Mouse (Mus musculus) heart, embryonic 16.5 days (tissue): ENCODE data around the gene Pbld2. TPM values are rescaled to one million over a fixed set of nuclear protein-coding genes. Genes with fewer than 3 reads are reported as not detected.

Experiments
- ATAC-seq: fragments of 200-750 bp; cut with Nextera tagmentation; replicated peaks from 2 replicates; pipeline ENCODE4 v1.8.0; 2017; ENCODE audit warnings: moderate number of reproducible peaks; ENCODE audit not compliant: insufficient read depth, low FRiP score; ENCODE audit errors: extremely low read depth
- H3K27ac ChIP-seq: fragments of 300-500 bp; sonication (generic); 2 replicates; pipeline ENCODE4 v1.5.1; 2014; ENCODE audit warnings: mild to moderate bottlenecking, low read length, control low read depth, moderate library complexity
- H3K27me3 ChIP-seq: fragments of 300-500 bp; sonication (generic); 2 replicates; pipeline ENCODE4 v1.6.1; 2014; ENCODE audit warnings: low read length, mixed read lengths; ENCODE audit not compliant: control insufficient read depth, insufficient read depth
- H3K36me3 ChIP-seq: fragments of 300-500 bp; sonication (generic); 2 replicates; pipeline ENCODE4 v1.6.1; 2014; ENCODE audit not compliant: control insufficient read depth, insufficient read depth
- H3K4me1 ChIP-seq: fragments of 300-500 bp; sonication (generic); 2 replicates; pipeline ENCODE4 v1.6.1; 2014; ENCODE audit warnings: low read length, mixed read lengths; ENCODE audit not compliant: control insufficient read depth, insufficient read depth
- H3K4me2 ChIP-seq: fragments of 300-500 bp; sonication (generic); 2 replicates; pipeline ENCODE4 v1.6.1; 2014; ENCODE audit warnings: low read depth, mild to moderate bottlenecking, control low read depth, low read length
- H3K4me3 ChIP-seq: fragments of 300-500 bp; sonication (generic); 2 replicates; pipeline ENCODE4 v1.5.1; 2014; ENCODE audit warnings: mild to moderate bottlenecking, control low read depth, low read length
- H3K9ac ChIP-seq: fragments of 300-500 bp; sonication (generic); 2 replicates; pipeline ENCODE4 v1.6.1; 2014; ENCODE audit warnings: low read length, control low read depth
- H3K9me3 ChIP-seq: fragments of 300-500 bp; sonication (generic); replicated peaks from 2 replicates; pipeline ENCODE4 v1.6.1; 2016; ENCODE audit warnings: low read length; ENCODE audit not compliant: control insufficient read depth
- whole genome bisulfite sequencing: fragments of 180-500 bp; shearing (Covaris S2); extraction: QIAGEN DNeasy Blood & Tissue Kit; methylation state at CpG from one replicate; pipeline ENCODE4 v1.1.7; 2014; 5-methylcytosine and 5-hydroxymethylcytosine counted together
- polyA plus RNA-seq: library from polyadenylated mRNA; unstranded; fragments of >200 nt; fragmentation: Nextera tagmentation; extraction: Ambion mirVana; gene quantifications from 2 replicates; pipeline ENCODE4 v1.2.1, GENCODE M21; 2015

Gene Pbld2
- polyA plus RNA-seq, 1 experiment from 2014 or later, result 0.89 TPM

GRCm38 (mm10) chr10:63028396-63028795 is 4.3 kb downstream of the Pbld2 start:
- H3K4me2 ChIP-seq, result no peak overlapping the region
- H3K4me3 ChIP-seq, result no peak overlapping the region
- H3K27me3 ChIP-seq, result no peaks in the 10 kb centered on the region
- no peak overlapping the region for H3K27ac ChIP-seq
- no peaks in the 10 kb centered on the region for H3K36me3 ChIP-seq
- no peaks in the 10 kb centered on the region for H3K9me3 ChIP-seq
- H3K4me1 ChIP-seq, result peaks cover 9% of the 10 kb centered on the region
- no peak for ATAC-seq
- 83% methylated on average over 4 of the region's 4 CpGs for WGBS
- no peak overlapping the region for H3K9ac ChIP-seq

GRCm38 (mm10) chr10:63032267-63032666 is 8.2 kb downstream of the Pbld2 start:
- no peaks in the 10 kb centered on the region for H3K27me3 ChIP-seq
- H3K9ac ChIP-seq, result no peak overlapping the region
- no peaks in the 10 kb centered on the region for H3K4me1 ChIP-seq
- H3K9me3 ChIP-seq, result no peaks in the 10 kb centered on the region
- ATAC-seq, result no peak
- no peak overlapping the region for H3K4me2 ChIP-seq
- H3K36me3 ChIP-seq, result no peaks in the 10 kb centered on the region
- no peak overlapping the region for H3K27ac ChIP-seq
- 75% methylated on average over 3 of the region's 3 CpGs for WGBS
- no peak overlapping the region for H3K4me3 ChIP-seq

DNA sequence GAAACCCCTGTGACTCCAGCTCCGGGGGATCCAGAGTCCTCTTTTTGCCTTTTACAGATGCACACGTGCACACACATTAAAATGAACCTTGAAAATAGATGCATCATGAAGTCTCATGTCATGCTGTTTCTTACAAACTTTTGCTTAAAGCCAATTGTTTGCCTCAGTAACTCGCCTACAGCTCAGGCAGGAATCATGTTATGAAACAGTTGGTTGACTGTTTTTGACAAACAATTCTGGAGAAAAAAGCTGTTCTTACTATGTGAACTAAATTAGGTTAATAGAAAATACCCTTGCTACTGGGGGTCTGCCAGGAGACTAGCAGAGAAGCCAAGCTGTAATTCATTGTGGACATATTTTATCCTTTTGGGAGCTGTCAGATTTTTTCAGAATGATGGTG is 8.8 kb downstream of the Pbld2 start:
- no peaks in the 10 kb centered on the region for H3K4me1 ChIP-seq
- WGBS, result 80% methylated on average over 3 of the region's 3 CpGs
- H3K9me3 ChIP-seq, result no peaks in the 10 kb centered on the region
- H3K4me3 ChIP-seq, result no peak overlapping the region
- no peak overlapping the region for H3K4me2 ChIP-seq
- no peaks in the 10 kb centered on the region for H3K36me3 ChIP-seq
- H3K27ac ChIP-seq, result no peak overlapping the region
- ATAC-seq, result no peak
- no peaks in the 10 kb centered on the region for H3K27me3 ChIP-seq
- H3K9ac ChIP-seq, result no peak overlapping the region

GRCm38 (mm10) chr10:63038571-63039320 is 14.6 kb downstream of the Pbld2 start:
- Histone ChIP-seq H3K4me3 (no peak overlapping the region), H3K36me3 (no peaks in the 10 kb centered on the region), H3K9me3 (no peaks in the 10 kb centered on the region), H3K4me1 (peaks cover under 1% of the 10 kb centered on the region; the same call in 1 of the 2 replicates), H3K27me3 (no peaks in the 10 kb centered on the region), H3K27ac (no peak overlapping the region), H3K4me2 (no peak overlapping the region), H3K9ac (no peak overlapping the region)
- 76% methylated on average over 14 of the region's 14 CpGs for WGBS
- no peak for ATAC-seq

DNA sequence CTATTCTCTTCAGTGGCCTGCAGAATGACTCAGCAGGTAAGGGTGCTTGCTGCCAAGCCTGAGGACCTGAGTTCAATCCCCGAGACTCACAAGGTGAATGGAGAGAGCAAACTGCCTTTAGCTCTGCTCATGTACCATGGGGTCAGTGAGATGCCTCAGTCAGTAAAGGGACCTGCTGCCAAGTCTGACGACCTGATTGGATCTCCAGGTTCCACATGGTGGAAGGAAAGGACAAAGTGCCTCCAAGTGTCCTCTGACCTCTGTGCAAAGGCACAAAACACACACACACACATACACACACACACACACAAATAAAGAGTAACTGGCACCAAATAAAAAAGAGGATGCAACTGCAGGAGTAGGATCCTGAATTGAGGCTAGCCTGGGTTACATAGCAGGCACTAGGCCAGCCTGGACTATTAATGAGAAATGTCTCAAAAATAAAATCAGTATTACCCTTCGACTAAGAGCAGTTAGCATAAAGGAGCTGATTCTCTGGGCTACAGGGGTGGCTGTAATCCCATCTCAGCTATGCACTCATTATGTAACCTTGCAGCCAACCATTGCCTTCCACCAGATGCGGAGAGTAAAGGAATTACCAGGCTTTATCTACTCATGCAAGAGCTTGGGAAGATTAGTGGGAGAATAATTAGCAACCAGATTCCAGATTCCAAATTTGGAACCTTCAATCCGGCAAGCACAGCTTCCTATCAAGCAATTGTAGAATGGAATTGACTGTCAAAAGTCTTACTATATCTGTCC is 15.9 kb downstream of the Pbld2 start:
- H3K9me3 ChIP-seq, result no peaks in the 10 kb centered on the region
- H3K27me3 ChIP-seq, result no peaks in the 10 kb centered on the region
- no peak overlapping the region for H3K4me2 ChIP-seq
- no peak overlapping the region for H3K9ac ChIP-seq
- 50% methylated on average over 5 of the region's 5 CpGs for WGBS
- H3K27ac ChIP-seq, result peak overlapping the region; percentile 51; the same call in 1 of the 2 replicates
- no peaks in the 10 kb centered on the region for H3K36me3 ChIP-seq
- peaks cover 2% of the 10 kb centered on the region; the same call in 1 of the 2 replicates for H3K4me1 ChIP-seq
- no peak overlapping the region for H3K4me3 ChIP-seq
- ATAC-seq, result peak; percentile 63

DNA sequence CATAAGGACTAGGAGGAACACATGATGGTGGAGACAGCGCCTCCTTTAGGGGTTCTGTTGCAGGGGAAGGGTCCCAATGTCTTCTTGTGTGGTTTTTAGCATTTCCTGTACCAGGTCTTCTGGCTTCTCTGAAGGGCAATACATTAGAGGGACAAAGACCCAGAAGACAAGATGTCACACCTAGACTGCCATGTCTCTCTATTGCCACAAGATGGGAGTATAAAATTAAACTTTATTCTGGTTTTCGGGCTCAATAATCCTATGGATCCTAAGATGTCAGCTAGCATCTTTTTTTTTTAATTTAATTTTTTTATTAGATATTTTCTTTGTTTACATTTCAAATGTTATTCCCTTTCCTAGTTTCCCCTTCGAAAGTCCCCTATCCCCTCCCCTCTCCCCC is 19.0 kb downstream of the Pbld2 start:
- H3K4me2 ChIP-seq, result no peak overlapping the region
- H3K27me3 ChIP-seq, result no peaks in the 10 kb centered on the region
- WGBS, result 57% methylated on average over 3 of the region's 3 CpGs
- H3K9ac ChIP-seq, result no peak overlapping the region
- no peak for ATAC-seq
- H3K4me3 ChIP-seq, result no peak overlapping the region
- H3K9me3 ChIP-seq, result no peaks in the 10 kb centered on the region
- H3K27ac ChIP-seq, result no peak overlapping the region
- H3K4me1 ChIP-seq, result peaks cover 2% of the 10 kb centered on the region; the same call in 1 of the 2 replicates
- H3K36me3 ChIP-seq, result no peaks in the 10 kb centered on the region

DNA sequence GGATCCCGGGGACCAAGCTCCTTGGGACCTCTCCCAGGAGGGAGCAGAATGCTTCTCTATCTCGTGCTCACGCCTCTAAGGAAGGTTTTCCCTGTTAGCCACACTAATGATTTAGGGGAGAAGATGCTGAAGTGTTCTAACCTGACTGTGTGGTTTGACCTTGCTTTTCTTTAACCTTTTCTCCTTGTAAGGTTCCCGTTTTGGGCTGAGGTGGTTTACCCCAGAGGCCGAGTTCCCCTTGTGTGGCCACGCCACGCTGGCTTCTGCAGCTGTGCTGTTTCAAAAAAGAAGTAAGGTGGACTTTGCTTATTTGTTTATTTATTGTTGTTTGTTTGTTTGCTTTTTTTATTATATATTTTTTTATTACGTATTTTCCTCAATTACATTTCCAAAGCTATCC is 23.6 kb downstream of the Pbld2 start:
- 81% methylated on average over 8 of the region's 8 CpGs for WGBS

GRCm38 (mm10) chr10:63049106-63049505 is 25.0 kb downstream of the Pbld2 start:
- H3K27ac ChIP-seq, result no peak overlapping the region
- no peaks in the 10 kb centered on the region for H3K4me1 ChIP-seq
- H3K4me3 ChIP-seq, result no peak overlapping the region
- H3K27me3 ChIP-seq, result no peaks in the 10 kb centered on the region
- no peak for ATAC-seq
- no peaks in the 10 kb centered on the region for H3K36me3 ChIP-seq
- no peak overlapping the region for H3K4me2 ChIP-seq
- H3K9me3 ChIP-seq, result no peaks in the 10 kb centered on the region
- no peak overlapping the region for H3K9ac ChIP-seq
- WGBS, result 60% methylated on average over 1 of the region's 2 CpGs

More for the DNA sequence above, 23.6 kb downstream of the Pbld2 start:
- Histone ChIP-seq H3K9ac (no peak overlapping the region), H3K4me1 (0 out of 2 replicates have a peak, but pooled peaks cover 2% of the 10 kb centered on the region), H3K4me3 (no peak overlapping the region), H3K36me3 (no peaks in the 10 kb centered on the region), H3K27me3 (no peaks in the 10 kb centered on the region), H3K27ac (no peak overlapping the region), H3K9me3 (no peaks in the 10 kb centered on the region), H3K4me2 (no peak overlapping the region)
- ATAC-seq, result no peak

DNA sequence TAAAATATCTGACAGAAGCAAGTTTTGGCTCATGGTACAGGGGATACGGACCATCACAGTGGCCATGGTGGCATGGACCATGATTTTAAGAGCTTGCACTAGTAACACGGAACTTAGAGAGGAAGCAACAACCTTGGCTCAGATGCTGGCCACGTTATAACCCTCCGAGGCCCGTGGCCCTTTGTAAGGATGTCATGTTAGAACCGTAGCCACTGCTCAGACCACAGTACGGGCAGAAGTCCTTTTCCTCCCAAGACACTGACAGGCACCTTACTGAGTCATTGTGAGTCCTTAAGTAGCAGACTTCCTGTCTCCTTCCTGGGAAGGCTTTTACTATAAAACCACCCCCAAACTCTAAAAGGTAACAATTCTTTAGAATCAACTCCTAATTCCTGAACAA is 27.2 kb downstream of the Pbld2 start:
- Histone ChIP-seq H3K9ac (no peak overlapping the region), H3K36me3 (no peaks in the 10 kb centered on the region), H3K4me1 (no peaks in the 10 kb centered on the region), H3K4me2 (no peak overlapping the region), H3K4me3 (no peak overlapping the region), H3K27me3 (no peaks in the 10 kb centered on the region), H3K9me3 (no peaks in the 10 kb centered on the region), H3K27ac (no peak overlapping the region)
- no peak for ATAC-seq
- WGBS, result 77% methylated on average over 7 of the region's 7 CpGs
